Mouse (Mus musculus) midbrain, embryonic 14.5 days (tissue): ENCODE measurements around the gene Pdss2. TPM values are rescaled to one million over a fixed set of nuclear protein-coding genes. Genes with fewer than 3 reads are reported as not detected.
A peak's percentile ranks its signal among the peaks of the same experiment; 100 is the strongest.

Source experiments
- ATAC-seq: fragments of 200-750 bp; cut with Nextera tagmentation; 2 replicates; pipeline ENCODE4 v1.8.0; 2017; ENCODE audit warnings: moderate number of reproducible peaks, moderate library complexity; ENCODE audit not compliant: low FRiP score, low TSS enrichment
- DNase-seq: peaks from one replicate; pipeline ENCODE4 v3.0.0-alpha.2; 2015
- H3K27ac ChIP-seq: fragments of 300-500 bp; sonication (generic); replicated peaks from 2 replicates; pipeline ENCODE4 v1.5.1; 2014; ENCODE audit warnings: mild to moderate bottlenecking, low read depth, low read length, moderate library complexity
- H3K27me3 ChIP-seq: fragments of 300-500 bp; sonication (generic); 2 replicates; pipeline ENCODE4 v1.6.1; 2014; ENCODE audit warnings: low read length, control low read depth, mixed read lengths; ENCODE audit not compliant: control insufficient read depth, insufficient read depth
- H3K36me3 ChIP-seq: fragments of 300-500 bp; sonication (generic); 2 replicates; pipeline ENCODE4 v1.6.1; 2014; ENCODE audit warnings: low read length, control low read depth; ENCODE audit not compliant: control insufficient read depth, insufficient read depth
- H3K4me1 ChIP-seq: fragments of 300-500 bp; sonication (generic); 2 replicates; pipeline ENCODE4 v1.6.1; 2014; ENCODE audit warnings: mild to moderate bottlenecking, antibody characterized with exemption, low read length, control low read depth; ENCODE audit not compliant: control insufficient read depth, insufficient read depth
- H3K4me2 ChIP-seq: fragments of 300-500 bp; sonication (generic); 2 replicates; pipeline ENCODE4 v1.6.1; 2014; ENCODE audit warnings: mild to moderate bottlenecking, low read length, moderate library complexity
- H3K4me3 ChIP-seq: fragments of 300-500 bp; sonication (generic); replicated peaks from 2 replicates; pipeline ENCODE4 v1.5.1; 2014; ENCODE audit warnings: low read depth, low read length
- H3K9ac ChIP-seq: fragments of 300-500 bp; sonication (generic); replicated peaks from 2 replicates; pipeline ENCODE4 v1.6.1; 2014; ENCODE audit warnings: mild to moderate bottlenecking, low read length, moderate library complexity
- H3K9me3 ChIP-seq: fragments of 300-500 bp; sonication (generic); 2 replicates; pipeline ENCODE4 v1.6.1; 2016; ENCODE audit warnings: low read length, control low read depth, mixed read lengths; ENCODE audit not compliant: control insufficient read depth
- WGBS: fragments of 180-500 bp; shearing (Covaris S2); extraction: QIAGEN DNeasy Blood & Tissue Kit; methylation state at CpG from one replicate; pipeline ENCODE4 v1.1.7; 2014; 5-methylcytosine and 5-hydroxymethylcytosine counted together
- polyA plus RNA-seq: library from polyadenylated mRNA; unstranded; fragments of >200 nt; fragmentation: Nextera tagmentation; extraction: Ambion mirVana; gene quantifications from 2 replicates; pipeline ENCODE4 v1.2.1, GENCODE M21; 2014

Pdss2 gene
- polyA plus RNA-seq, 1 experiment from 2014 or later = 19.0 TPM

- Histone ChIP-seq H3K36me3 (no peaks in the 10 kb centered on the region), H3K4me2 (peak overlapping the region; percentile 0; the same call in 1 of the 2 replicates), H3K4me3 (no peak overlapping the region), H3K27me3 (no peaks in the 10 kb centered on the region), H3K9me3 (no peaks in the 10 kb centered on the region), H3K27ac (peak overlapping the region; percentile 43), H3K9ac (no peak overlapping the region), H3K4me1 (peaks cover 12% of the 10 kb centered on the region)
- WGBS = 26% methylated on average over 5 of the region's 5 CpGs
- peak; percentile 75 for DNase-seq
- peak; percentile 24; the same call in 1 of the 2 replicates for ATAC-seq
These were observed 40.9 kb upstream of the Pdss2 start for GRCm38 (mm10) chr10:43180313-43180912.

- H3K36me3 ChIP-seq = no peaks in the 10 kb centered on the region
- H3K9me3 ChIP-seq = no peaks in the 10 kb centered on the region
- no peaks in the 10 kb centered on the region for H3K4me1 ChIP-seq
- H3K4me2 ChIP-seq = no peak overlapping the region
- H3K27me3 ChIP-seq = no peaks in the 10 kb centered on the region
- ATAC-seq = no peak
- H3K27ac ChIP-seq = no peak overlapping the region
- DNase-seq = no peak
- H3K9ac ChIP-seq = no peak overlapping the region
- 86% methylated on average over 2 of the region's 2 CpGs for WGBS
- no peak overlapping the region for H3K4me3 ChIP-seq
These were observed 21.1 kb upstream of the Pdss2 start for GRCm38 (mm10) chr10:43200206-43200605.

GRCm38 (mm10) chr10:43203865-43204264 lies 17.4 kb upstream of the Pdss2 start:
- 83% methylated on average over 3 of the region's 3 CpGs for WGBS
- ATAC-seq = no peak
- DNase-seq = no peak

GRCm38 (mm10) chr10:43211866-43212265 lies 9.4 kb upstream of the Pdss2 start:
- H3K4me1 ChIP-seq = no peaks in the 10 kb centered on the region
- no peak overlapping the region for H3K9ac ChIP-seq
- no peak overlapping the region for H3K27ac ChIP-seq
- no peaks in the 10 kb centered on the region for H3K9me3 ChIP-seq
- H3K36me3 ChIP-seq = no peaks in the 10 kb centered on the region
- DNase-seq (peak; percentile 20), ATAC-seq (no peak)
- no peak overlapping the region for H3K4me3 ChIP-seq
- WGBS = 33% methylated on average over 6 of the region's 6 CpGs
- H3K27me3 ChIP-seq = no peaks in the 10 kb centered on the region
- H3K4me2 ChIP-seq = no peak overlapping the region

More at GRCm38 (mm10) chr10:43203865-43204264, 17.4 kb upstream of the Pdss2 start:
- Histone ChIP-seq H3K4me3 (no peak overlapping the region), H3K9ac (no peak overlapping the region), H3K36me3 (no peaks in the 10 kb centered on the region), H3K27ac (no peak overlapping the region), H3K4me2 (no peak overlapping the region), H3K4me1 (no peaks in the 10 kb centered on the region), H3K27me3 (no peaks in the 10 kb centered on the region), H3K9me3 (no peaks in the 10 kb centered on the region)

- 88% methylated on average over 13 of the region's 13 CpGs for WGBS
- DNase-seq (no peak), ATAC-seq (no peak)
- no peak overlapping the region for H3K4me3 ChIP-seq
- H3K27me3 ChIP-seq = no peaks in the 10 kb centered on the region
- no peaks in the 10 kb centered on the region for H3K9me3 ChIP-seq
- no peak overlapping the region for H3K9ac ChIP-seq
- peaks cover 8% of the 10 kb centered on the region for H3K4me1 ChIP-seq
- H3K36me3 ChIP-seq = no peaks in the 10 kb centered on the region
- H3K4me2 ChIP-seq = no peak overlapping the region
- H3K27ac ChIP-seq = no peak overlapping the region
These were observed 3.9 kb upstream of the Pdss2 start for GRCm38 (mm10) chr10:43217361-43217900.

- Histone ChIP-seq H3K27ac (peak overlapping the region; percentile 91), H3K9me3 (no peaks in the 10 kb centered on the region), H3K27me3 (no peaks in the 10 kb centered on the region), H3K4me3 (peak overlapping the region; percentile 66), H3K4me2 (peak overlapping the region; percentile 96), H3K36me3 (no peaks in the 10 kb centered on the region), H3K4me1 (peaks cover 8% of the 10 kb centered on the region), H3K9ac (peak overlapping the region; percentile 89)
- no peak for DNase-seq
- WGBS = 20% methylated on average over 7 of the region's 7 CpGs
- no peak for ATAC-seq
These were observed 807 bp upstream of the Pdss2 start for GRCm38 (mm10) chr10:43220479-43220878.

GRCm38 (mm10) chr10:43221659-43222058 lies 373 bp downstream of the Pdss2 start:
- Histone ChIP-seq H3K4me2 (peak overlapping the region; percentile 96), H3K27me3 (no peaks in the 10 kb centered on the region), H3K4me3 (peak overlapping the region; percentile 66), H3K4me1 (peaks cover 8% of the 10 kb centered on the region), H3K27ac (peak overlapping the region; percentile 91), H3K9ac (peak overlapping the region; percentile 89), H3K9me3 (no peaks in the 10 kb centered on the region), H3K36me3 (no peaks in the 10 kb centered on the region)
- whole genome bisulfite sequencing = under 1% methylated on average over 25 of the region's 25 CpGs
- DNase-seq (no peak), ATAC-seq (peak; percentile 53)

GRCm38 (mm10) chr10:43223391-43223790 lies 2.1 kb downstream of the Pdss2 start:
- no peaks in the 10 kb centered on the region for H3K27me3 ChIP-seq
- DNase-seq (no peak), ATAC-seq (no peak)
- WGBS = 98% methylated on average over 2 of the region's 2 CpGs
- H3K9me3 ChIP-seq = no peaks in the 10 kb centered on the region
- H3K9ac ChIP-seq = no peak overlapping the region
- H3K36me3 ChIP-seq = no peaks in the 10 kb centered on the region
- H3K4me3 ChIP-seq = no peak overlapping the region
- H3K4me1 ChIP-seq = peaks cover 8% of the 10 kb centered on the region
- H3K4me2 ChIP-seq = no peak overlapping the region
- H3K27ac ChIP-seq = no peak overlapping the region

- peaks cover 5% of the 10 kb centered on the region for H3K4me1 ChIP-seq
- no peak overlapping the region for H3K4me3 ChIP-seq
- H3K9ac ChIP-seq = no peak overlapping the region
- H3K9me3 ChIP-seq = no peaks in the 10 kb centered on the region
- H3K36me3 ChIP-seq = no peaks in the 10 kb centered on the region
- H3K4me2 ChIP-seq = no peak overlapping the region
- no peak overlapping the region for H3K27ac ChIP-seq
- WGBS = 97% methylated on average over 1 of the region's 1 CpGs
- no peaks in the 10 kb centered on the region for H3K27me3 ChIP-seq
- no peak for ATAC-seq
- no peak for DNase-seq
These were observed 5.1 kb downstream of the Pdss2 start for GRCm38 (mm10) chr10:43226391-43226790.
